Mouse (Mus musculus): ENCODE measurements at regions not wholly inside any gene's neighbourhood (a gene's known extent, or its start where the extent isn't known, plus 50 kb on each side); places are given as distances from the start of the nearest gene placed in this dataset.
A peak's percentile ranks its signal among the peaks of the same experiment; 100 is the strongest.

GRCm38 (mm10) chr9:51572040-51572439, 193.1 kb upstream of the Arhgap20 start:
- Histone ChIP-seq H3K4me3 (no peak overlapping the region), H3K27ac (no peak overlapping the region)
- no peak for DNase-seq (ENCODE audit: low spot score in 2 of 2)
- no peak for TF ChIP-seq CTCF (conservative IDR thresholded peaks at IDR 0.05)

GRCm38 (mm10) chr9:51581601-51582000, 183.5 kb upstream of the Arhgap20 start:
- no peak for DNase-seq (ENCODE audit: low spot score in 2 of 2)
- H3K27ac ChIP-seq, result no peak overlapping the region
- H3K4me3 ChIP-seq, result no peak overlapping the region
- no peak for TF ChIP-seq CTCF (conservative IDR thresholded peaks at IDR 0.05)

DNA sequence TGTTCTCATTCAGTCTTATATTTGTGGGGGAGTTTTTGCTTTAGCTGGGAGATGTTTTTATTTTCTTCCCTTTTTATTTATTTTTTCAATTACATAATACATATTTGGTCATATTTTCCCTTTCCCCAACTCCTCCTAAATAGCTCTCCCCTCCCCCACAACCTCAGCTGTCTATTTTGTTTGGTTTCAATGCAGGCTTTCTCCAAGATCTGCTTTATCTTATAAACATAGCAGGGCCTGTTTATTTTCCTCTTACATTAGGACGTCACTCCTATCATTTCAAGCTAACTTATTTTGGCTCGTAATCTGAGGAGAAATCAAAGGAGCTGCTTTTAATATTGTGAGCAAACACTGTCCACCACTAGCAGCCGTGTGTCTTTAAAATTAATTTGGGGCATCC, 171.4 kb upstream of the Arhgap20 start:
- no peak overlapping the region for H3K4me3 ChIP-seq
- TF ChIP-seq CTCF (conservative IDR thresholded peaks at IDR 0.05), result no peak
- no peak overlapping the region for H3K27ac ChIP-seq
- DNase-seq (ENCODE audit: low spot score in 2 of 2), result no peak

- no peak overlapping the region for H3K27ac ChIP-seq
- DNase-seq (ENCODE audit: low spot score in 2 of 2), result no peak
- H3K4me3 ChIP-seq, result no peak overlapping the region
- no peak for TF ChIP-seq CTCF (conservative IDR thresholded peaks at IDR 0.05)
These were observed 166.4 kb upstream of the Arhgap20 start for GRCm38 (mm10) chr9:51598706-51599105.

GRCm38 (mm10) chr9:51608158-51608557, 157.0 kb upstream of the Arhgap20 start:
- Histone ChIP-seq H3K27ac (no peak overlapping the region), H3K4me3 (no peak overlapping the region)
- no peak for DNase-seq (ENCODE audit: low spot score in 2 of 2)
- no peak for TF ChIP-seq CTCF (conservative IDR thresholded peaks at IDR 0.05)

DNA sequence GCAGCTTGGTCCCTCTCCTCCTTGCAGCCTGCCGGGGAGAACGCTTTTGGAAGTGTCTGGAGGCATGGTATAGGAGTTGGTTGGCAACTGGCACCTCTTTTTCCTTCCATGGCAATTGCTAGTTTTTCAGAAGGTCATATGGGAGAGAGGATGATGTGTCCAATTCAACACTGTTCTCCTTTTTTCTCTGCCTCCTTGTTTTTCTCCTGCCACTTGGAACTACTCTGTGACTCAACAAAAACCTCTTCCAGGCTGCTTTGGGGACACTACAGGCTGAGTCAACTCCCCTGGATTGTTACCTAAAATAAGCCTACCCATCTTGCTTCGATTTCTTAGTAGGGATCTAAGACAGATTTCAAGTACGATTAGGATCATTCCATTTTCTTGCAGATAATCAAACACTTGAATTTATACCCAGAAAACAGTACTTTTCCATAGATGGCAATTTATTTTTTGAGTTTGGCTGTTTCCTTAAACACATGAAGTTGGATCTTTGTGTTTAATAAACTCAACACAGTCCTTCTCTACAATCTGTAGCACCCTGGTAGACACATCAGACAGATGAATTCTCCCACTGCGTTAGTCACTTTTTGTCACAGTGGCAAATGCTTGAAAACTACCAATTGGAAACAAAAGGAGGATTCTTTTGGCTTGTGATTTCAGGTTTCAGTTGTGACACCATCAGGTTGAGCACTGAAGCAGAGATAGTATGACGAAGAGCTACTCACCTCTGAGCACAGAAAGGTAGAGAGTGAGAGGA, 156.3 kb upstream of the Arhgap20 start:
- DNase-seq (ENCODE audit: low spot score in 2 of 2), result no peak
- H3K27ac ChIP-seq, result no peak overlapping the region
- TF ChIP-seq CTCF (conservative IDR thresholded peaks at IDR 0.05), result no peak
- H3K4me3 ChIP-seq, result no peak overlapping the region

DNA sequence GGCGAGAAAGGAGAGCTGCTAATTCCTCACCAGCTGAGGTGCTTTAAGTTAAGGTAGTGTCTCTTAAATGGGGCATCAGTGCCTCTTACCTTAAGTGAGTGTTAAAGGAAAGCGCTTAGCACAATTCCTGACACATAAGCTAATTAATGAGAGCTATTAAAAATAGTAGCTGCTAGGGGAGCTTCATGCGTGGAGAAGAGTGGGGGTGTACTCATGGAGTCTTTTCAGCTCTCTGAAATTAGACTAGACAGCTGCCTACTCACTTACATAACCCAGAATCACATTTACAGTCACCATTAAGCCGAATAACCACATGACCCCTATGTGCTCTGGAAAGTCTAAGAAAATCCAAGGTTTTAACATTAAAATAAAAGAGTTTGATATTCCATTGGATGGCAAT, 139.0 kb upstream of the Arhgap20 start:
- Histone ChIP-seq H3K27ac (0 out of 2 replicates have a peak overlapping the region, but pooled peaks have one; percentile 28), H3K4me3 (no peak overlapping the region)
- peak in 1 of 2 experiments; percentile 31 for DNase-seq (ENCODE audit: low spot score in 2 of 2)
- no peak for TF ChIP-seq CTCF (conservative IDR thresholded peaks at IDR 0.05)

DNA sequence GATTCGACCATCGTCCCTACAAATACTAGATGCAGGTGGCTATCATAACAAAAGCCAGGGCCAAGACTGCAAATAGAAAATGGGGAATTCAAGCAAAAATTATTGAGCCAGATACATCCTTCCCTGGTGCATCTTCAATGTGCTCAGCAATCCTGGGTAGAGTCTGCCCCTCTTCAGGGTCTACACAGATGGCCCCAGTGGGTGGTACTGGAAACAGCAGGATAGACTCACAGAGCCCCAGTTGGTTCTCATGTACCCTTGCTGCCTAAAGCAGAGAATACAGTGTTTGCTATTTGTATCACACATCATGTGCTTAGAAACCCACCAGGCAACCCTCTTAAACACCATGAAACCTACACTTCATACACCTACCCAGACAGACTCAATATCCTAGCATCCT, 129.0 kb upstream of the Arhgap20 start:
- TF ChIP-seq CTCF (conservative IDR thresholded peaks at IDR 0.05), result no peak
- DNase-seq (ENCODE audit: low spot score in 2 of 2), result peak in 1 of 2 experiments; percentile 26
- H3K4me3 ChIP-seq, result no peak overlapping the region
- H3K27ac ChIP-seq, result peak overlapping the region; percentile 59; the same call in 1 of the 2 replicates

- Histone ChIP-seq H3K27ac (peak overlapping the region; percentile 59), H3K4me3 (no peak overlapping the region)
- DNase-seq (ENCODE audit: low spot score in 2 of 2), result no peak
- no peak for TF ChIP-seq CTCF (conservative IDR thresholded peaks at IDR 0.05)
These were observed 128.5 kb upstream of the Arhgap20 start for GRCm38 (mm10) chr9:51636559-51637127.

DNA sequence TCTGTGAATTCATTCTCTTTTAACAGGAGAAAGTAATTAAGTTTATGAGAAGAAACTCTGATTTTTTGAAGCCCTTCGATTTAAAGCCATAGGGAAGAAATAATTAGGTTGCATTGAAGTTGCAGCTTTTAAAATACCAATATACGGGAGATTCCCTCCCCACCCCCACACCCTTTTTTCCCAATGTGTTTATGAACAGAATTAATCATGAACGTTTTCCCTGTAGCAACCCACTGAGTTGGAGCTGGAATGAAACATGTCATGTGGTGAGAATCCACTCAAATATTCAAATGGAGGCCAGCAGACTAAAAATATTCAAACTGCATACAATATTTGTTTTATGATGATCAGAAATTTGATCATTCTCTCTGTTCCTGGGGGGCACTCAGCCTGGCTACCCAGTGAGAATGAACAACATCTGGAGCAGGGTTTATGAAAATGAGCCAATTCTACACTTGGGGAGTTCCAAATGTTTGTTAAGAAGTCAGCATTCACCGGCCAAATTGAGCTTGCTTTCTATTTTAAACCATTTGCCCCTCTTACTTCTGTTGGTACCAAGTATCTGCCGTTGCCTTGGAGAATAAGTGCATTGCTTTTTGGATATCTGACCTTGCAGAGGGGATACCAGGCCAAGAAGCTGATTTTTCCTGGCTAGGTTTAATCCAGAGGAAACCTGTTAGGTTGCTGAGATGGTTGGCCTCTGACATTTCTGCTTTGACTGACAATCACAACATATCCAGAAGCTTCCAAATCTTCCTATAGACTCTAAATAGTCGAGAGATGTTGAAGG, 127.8 kb upstream of the Arhgap20 start:
- Histone ChIP-seq H3K27ac (peak overlapping the region; percentile 70; the same call in 1 of the 2 replicates), H3K4me3 (no peak overlapping the region)
- no peak for TF ChIP-seq CTCF (conservative IDR thresholded peaks at IDR 0.05)
- DNase-seq (ENCODE audit: low spot score in 2 of 2), result no peak

DNA sequence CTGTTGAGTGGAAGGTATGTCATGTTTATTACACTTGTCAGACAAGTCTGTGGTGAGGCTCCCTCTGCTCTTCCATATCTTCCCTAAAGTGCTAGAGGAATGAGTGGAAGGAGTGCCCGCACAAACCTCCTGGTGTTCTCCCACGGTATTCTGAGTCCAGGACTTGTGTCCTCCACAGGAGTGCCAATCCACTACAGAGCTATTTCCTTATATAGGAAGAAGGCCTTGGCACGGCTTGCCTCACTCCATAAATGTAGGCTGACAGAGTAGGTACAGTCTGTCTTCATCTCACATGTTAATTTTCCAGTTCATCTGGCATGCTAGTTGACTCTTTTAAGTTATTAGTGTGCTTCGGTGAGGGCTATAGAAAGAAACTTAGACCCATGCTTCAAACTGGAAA, 123.4 kb upstream of the Arhgap20 start:
- no peak for DNase-seq (ENCODE audit: low spot score in 2 of 2)
- no peak overlapping the region for H3K4me3 ChIP-seq
- H3K27ac ChIP-seq, result peak overlapping the region; percentile 11; the same call in 1 of the 2 replicates
- no peak for TF ChIP-seq CTCF (conservative IDR thresholded peaks at IDR 0.05)

DNA sequence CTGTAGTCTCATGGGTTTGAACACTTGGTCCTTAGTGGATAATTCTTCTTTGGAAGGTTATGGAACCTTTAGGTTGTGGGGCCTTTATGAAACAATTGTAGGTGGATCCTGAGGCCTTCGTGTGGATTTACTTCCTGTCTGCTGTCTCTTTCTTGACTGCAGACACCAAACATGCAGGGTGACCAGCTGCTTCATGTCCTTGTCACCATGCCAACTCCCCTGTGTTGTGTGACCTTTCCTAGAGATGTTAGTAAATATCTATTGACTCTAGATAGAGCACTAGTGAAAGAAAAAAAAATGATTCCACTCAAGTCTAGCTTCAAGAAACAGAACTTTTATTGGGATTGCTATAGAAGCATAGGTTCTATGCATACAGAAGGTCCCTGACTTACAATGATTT, 119.7 kb upstream of the Arhgap20 start:
- Histone ChIP-seq H3K27ac (no peak overlapping the region), H3K4me3 (no peak overlapping the region)
- no peak for TF ChIP-seq CTCF (conservative IDR thresholded peaks at IDR 0.05)
- no peak for DNase-seq (ENCODE audit: low spot score in 2 of 2)
